ENCODE assay signal across 27 mouse cellular contexts in genomic region chr17:47133785-47134184, GRCm38 (mm10).
"Had no signal": no experiment of that assay in that cellular context is flagged by ENCODE, and none has a peak within 500 bp of the region (broad histone marks: within the 10 kb centered on the region; RNA-seq: fewer than 3 reads in every experiment).

No protein-coding gene starts in this region.

- ATAC-seq: hindbrain, embryonic 16.5 days; inflammation-experienced regulatory T-cells, adult 6 months; intestine, embryonic 15.5 days; intestine, postnatal 0 days; liver, embryonic 12.5 days had no signal

- H3K27me3 ChIP-seq: heart, embryonic 13.5 days; heart, embryonic 15.5 days; hindbrain, embryonic 12.5 days; intestine, embryonic 15.5 days; limb, embryonic 13.5 days; limb, embryonic 15.5 days had no signal

- H3K9me3 ChIP-seq: heart, embryonic 13.5 days; heart, embryonic 15.5 days; hindbrain, embryonic 10.5 days; intestine, embryonic 15.5 days; limb, embryonic 13.5 days; limb, embryonic 15.5 days; liver, embryonic 12.5 days had no signal

- H3K4me2 ChIP-seq: heart, embryonic 11.5 days; heart, embryonic 13.5 days; heart, embryonic 15.5 days; hindbrain, embryonic 12.5 days; hindbrain, embryonic 14.5 days; intestine, embryonic 15.5 days; limb, embryonic 13.5 days; limb, embryonic 15.5 days; liver, embryonic 12.5 days had no signal

- DNase-seq: gastrocnemius, postnatal 14 days; gastrocnemius, postnatal 36 days; heart, adult 11 months; heart, adult 2 months; heart, postnatal 14 days; heart, postnatal 4 days; kidney, adult 18-20 months; kidney, adult 8-10 months; kidney, postnatal 10 days; kidney, postnatal 25 days; kidney, postnatal 4 days had no signal

- H3K36me3 ChIP-seq: heart, embryonic 13.5 days; heart, embryonic 15.5 days; hindbrain, embryonic 10.5 days; hindbrain, embryonic 12.5 days; intestine, embryonic 15.5 days; limb, embryonic 13.5 days; limb, embryonic 15.5 days; liver, embryonic 12.5 days had no signal

- H3K27ac ChIP-seq: heart, adult 2 months; heart, embryonic 13.5 days; heart, embryonic 15.5 days; hindbrain, embryonic 10.5 days; hindbrain, embryonic 12.5 days; hindbrain, embryonic 14.5 days; intestine, embryonic 15.5 days; layer of hippocampus, adult 2 months; left cerebral cortex, adult 2 months; limb, embryonic 13.5 days; limb, embryonic 15.5 days; liver, embryonic 12.5 days; liver, embryonic 14.5 days had no signal

- H3K9ac ChIP-seq: heart, embryonic 13.5 days; heart, embryonic 15.5 days; hindbrain, embryonic 12.5 days; hindbrain, embryonic 14.5 days; intestine, embryonic 15.5 days; limb, embryonic 13.5 days; limb, embryonic 15.5 days; liver, embryonic 12.5 days; liver, embryonic 14.5 days had no signal

- H3K4me3 ChIP-seq: heart, adult 2 months; heart, embryonic 13.5 days; heart, embryonic 15.5 days; hindbrain, embryonic 10.5 days; hindbrain, embryonic 12.5 days; intestine, embryonic 15.5 days; layer of hippocampus, adult 2 months; left cerebral cortex, adult 2 months; limb, embryonic 13.5 days; limb, embryonic 15.5 days; liver, embryonic 12.5 days had no signal
